Comparison of ENCODE assay signal across 8 mouse cellular contexts in the genomic region with DNA sequence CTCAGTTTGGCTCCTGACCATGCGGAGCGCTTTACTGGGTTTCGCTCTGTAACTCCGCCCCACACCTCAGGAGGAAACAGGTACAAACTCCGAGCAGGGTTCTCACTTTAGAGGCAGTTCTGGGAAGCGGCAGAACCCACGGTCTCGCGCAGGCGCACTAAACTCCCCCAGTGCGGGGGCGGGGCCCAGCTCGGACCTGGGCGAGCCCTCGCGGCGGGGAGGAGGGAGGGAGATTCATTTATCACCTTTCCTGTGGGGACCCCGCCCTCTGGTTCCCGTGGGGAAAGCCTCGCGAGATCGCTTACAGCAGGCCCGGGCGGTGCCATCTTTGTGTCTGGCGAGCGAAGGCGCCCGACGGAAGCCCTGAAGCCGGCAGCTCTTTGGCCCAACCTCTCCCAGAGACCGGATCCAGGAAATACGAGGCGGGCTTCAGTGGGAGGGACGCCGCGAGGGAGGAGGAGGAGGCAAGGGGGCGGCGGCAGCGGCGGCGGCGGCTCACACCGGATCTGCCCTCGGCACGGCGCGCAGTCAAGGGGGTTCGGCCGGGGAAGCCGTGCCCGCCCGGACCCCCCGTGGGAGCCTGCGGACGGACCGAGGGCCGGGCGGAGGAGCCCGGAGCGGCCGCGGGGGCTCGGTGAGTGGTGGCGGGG. TPM values are rescaled to one million over a fixed set of nuclear protein-coding genes. Genes with fewer than 3 reads are reported as not detected.
DNase-seq lines count a peak whose midpoint lies in the region; ATAC-seq lines count a peak whose summit lies in the region.

A gene (plus strand): TSS at position 491 of the 650 bp plus-strand sequence.

- H3K27ac ChIP-seq in heart, embryonic 10.5 days = peak within 1 kb of the TSS; percentile 91
- H3K27ac ChIP-seq in kidney, embryonic 15.5 days = peak within 1 kb of the TSS; percentile 58; the same call in 1 of the 2 replicates

- peak; percentile 92 to 95 for DNase-seq in B cell, adult 2 months
- DNase-seq in brain, adult 2 months (ENCODE audit: low read depth, low spot score) = peak; percentile 98
- DNase-seq in heart, embryonic 10.5 days (ENCODE audit: low spot score) = peak; percentile 97
- DNase-seq in liver = peak; percentile 97
- DNase-seq in spleen, postnatal 4 days (ENCODE audit: low spot score in 2 of 2) = peak; percentile 94 to 95

- peak; percentile 91 for ATAC-seq in erythroblast, adult 5-6 weeks (replicated peaks; ENCODE audit: low FRiP score, poor library complexity, severe bottlenecking)
- ATAC-seq in kidney, embryonic 15.5 days (replicated peaks; ENCODE audit: low FRiP score) = peak; percentile 99
- ATAC-seq in monocyte, adult 5-6 weeks (replicated peaks; ENCODE audit: insufficient number of reproducible peaks, low FRiP score, low TSS enrichment, poor library complexity, severe bottlenecking) = peak; percentile 98

- peak within 1 kb of the TSS; percentile 57 for H3K4me2 ChIP-seq in kidney, embryonic 15.5 days

- H3K4me3 ChIP-seq in heart, embryonic 10.5 days = peak within 1 kb of the TSS; percentile 74
- peak within 1 kb of the TSS; percentile 70 for H3K4me3 ChIP-seq in kidney, embryonic 15.5 days (replicated peaks)

- H3K4me1 ChIP-seq in heart, embryonic 10.5 days = 0 out of 2 replicates have a peak, but pooled peaks cover 3% of the 10 kb centered on the region
- H3K4me1 ChIP-seq in kidney, embryonic 15.5 days = no peaks in the 10 kb centered on the region

- no peaks in the 10 kb centered on the region for H3K9me3 ChIP-seq in heart, embryonic 10.5 days
- H3K9me3 ChIP-seq in kidney, embryonic 15.5 days (replicated peaks) = no peaks in the 10 kb centered on the region

- WGBS in heart, embryonic 10.5 days = 30% methylated on average over 63 of the region's 64 CpGs
- 17% methylated on average over 62 of the region's 64 CpGs for WGBS in kidney, embryonic 15.5 days

- H3K36me3 ChIP-seq in heart, embryonic 10.5 days = no peaks in the 10 kb centered on the region
- H3K36me3 ChIP-seq in kidney, embryonic 15.5 days = no peaks in the 10 kb centered on the region

- peaks cover 7% of the 10 kb centered on the region; the same call in 1 of the 2 replicates for H3K27me3 ChIP-seq in heart, embryonic 10.5 days (ENCODE audit: insufficient read depth, poor library complexity, severe bottlenecking)
- H3K27me3 ChIP-seq in kidney, embryonic 15.5 days = peaks cover 4% of the 10 kb centered on the region; the same call in 1 of the 2 replicates

- peak within 1 kb of the TSS; percentile 68 for H3K9ac ChIP-seq in kidney, embryonic 15.5 days

RNA-seq across cellular contexts. Expression of the gene that starts here (rescaled TPM):
- 198 and 286 TPM in 2 replicates for total RNA-seq in erythroblast, adult 5-6 weeks (2015; ENCODE audit: low replicate concordance)
- total RNA-seq in erythroblast, adult 5-6 weeks (2017; ENCODE audit: low replicate concordance) = 152 and 154 TPM in 2 replicates
- polyA plus RNA-seq in heart, embryonic 10.5 days (2016; fragmentation: Nextera tagmentation; extraction: Ambion mirVana) = 5.6 and 5.9 TPM in 2 replicates
- 3.9 and 5.0 TPM in 2 replicates for polyA plus RNA-seq in kidney, embryonic 15.5 days (2015; fragmentation: Nextera tagmentation; extraction: Ambion mirVana)
- 10.9 to 11.7 TPM (median 11.0 TPM) in 3 replicates for total RNA-seq in monocyte, adult 5-6 weeks (2017)

Comparison
In these comparisons a context has a peak if more than half of its experiments do, and no peak if none do; other contexts are left out.
1. Peak in every context shown above with its lines: DNase-seq, ATAC-seq, H3K4me3 ChIP-seq and H3K27ac ChIP-seq.
2. RNA of the gene that starts here (total RNA-seq): 152 to 286 TPM in erythroblast, adult 5-6 weeks; 10.9 to 11.7 TPM in monocyte, adult 5-6 weeks; every median in the first group is over 10 times any median in the second.